Mouse (Mus musculus): ENCODE data around the gene Fam20a.

DNA sequence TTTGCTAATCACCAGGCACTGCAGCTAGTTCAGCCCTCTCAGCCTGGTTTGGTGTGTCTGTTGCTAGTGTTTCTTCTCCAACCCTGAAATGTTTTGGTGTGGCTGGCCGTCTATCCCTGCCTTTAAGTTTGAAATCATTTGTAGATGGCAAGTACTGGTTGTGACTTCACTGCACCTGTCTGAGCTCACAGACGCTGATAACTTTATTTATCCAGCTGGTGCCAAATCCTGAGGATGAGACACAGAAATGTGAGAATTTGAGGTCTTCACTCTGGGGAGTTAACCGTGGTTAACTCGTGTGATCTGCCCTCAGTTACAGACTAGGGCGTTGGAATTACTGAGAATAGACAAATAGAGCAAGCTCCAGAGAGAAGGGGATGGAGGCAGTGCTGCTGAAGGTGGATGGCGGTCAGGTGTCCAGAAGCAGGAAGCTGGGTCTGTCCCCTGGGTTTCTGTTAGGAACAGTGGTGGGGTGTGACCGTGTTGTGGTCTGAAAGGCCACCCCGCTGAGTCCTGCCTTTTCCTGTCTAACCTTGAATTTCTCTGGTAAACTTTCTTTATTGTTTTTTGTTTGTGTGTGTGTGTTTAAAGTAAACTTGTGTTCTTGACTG, 53.9 kb downstream of the Fam20a start:
- no peak for TF ChIP-seq EP300 (IDR thresholded peaks at IDR 0.05; ENCODE audit: low read depth)
- no peak for TF ChIP-seq CTCF (IDR thresholded peaks at IDR 0.05; ENCODE audit: low read depth)

Data from liver, embryonic 14.5 days (tissue).